Mouse (Mus musculus): ENCODE data around the gene Retnlg. TPM values are rescaled to one million over a fixed set of nuclear protein-coding genes. Genes with fewer than 3 reads are reported as not detected.
"Not testable (repeated sequence)": the region's sequence is repeated elsewhere in the genome, so short reads cannot be mapped to it uniquely, and the experiment has no call there.

Gene Retnlg
- total RNA-seq (2021), result not detected
- long read RNA-seq, result 0 reads

- no peak for DNase-seq (ENCODE audit: low spot score in 2 of 2)
Measured at GRCm38 (mm10) chr16:48872321-48872720, at the start of gene Retnlg. Gene Retnlg, plus strand, starts transcription at chr16:48872621.

GRCm38 (mm10) chr16:48826474-48826873 lies 45.9 kb upstream of the Retnlg start:
- DNase-seq (ENCODE audit: low spot score in 2 of 2), result no peak

GRCm38 (mm10) chr16:48827625-48828024 lies 44.8 kb upstream of the Retnlg start:
- no peak for DNase-seq (ENCODE audit: low spot score in 2 of 2)

GRCm38 (mm10) chr16:48829060-48829459 lies 43.4 kb upstream of the Retnlg start:
- DNase-seq (ENCODE audit: low spot score in 2 of 2), result no peak

- no peak for DNase-seq (ENCODE audit: low spot score in 2 of 2)
Measured at GRCm38 (mm10) chr16:48832055-48832454, 40.4 kb upstream of the Retnlg start.

GRCm38 (mm10) chr16:48833626-48834025 lies 38.8 kb upstream of the Retnlg start:
- not testable (repeated sequence) for DNase-seq (ENCODE audit: low spot score in 2 of 2)

- no peak for DNase-seq (ENCODE audit: low spot score in 2 of 2)
Measured at GRCm38 (mm10) chr16:48842266-48842665, 30.2 kb upstream of the Retnlg start, which contains the start of gene Retnla. Gene Retnla, plus strand, starts transcription at chr16:48842551.

- DNase-seq (ENCODE audit: low spot score in 2 of 2), result no peak
Measured at GRCm38 (mm10) chr16:48843671-48844386, 28.6 kb upstream of the Retnlg start.

- not testable (repeated sequence) for DNase-seq (ENCODE audit: low spot score in 2 of 2)
Measured at GRCm38 (mm10) chr16:48865004-48865403, 7.4 kb upstream of the Retnlg start.

GRCm38 (mm10) chr16:48867690-48868089 lies 4.7 kb upstream of the Retnlg start:
- no peak for DNase-seq (ENCODE audit: low spot score in 2 of 2)

GRCm38 (mm10) chr16:48868663-48869062 lies 3.8 kb upstream of the Retnlg start:
- DNase-seq (ENCODE audit: low spot score in 2 of 2), result no peak

- no peak for DNase-seq (ENCODE audit: low spot score in 2 of 2)
Measured at GRCm38 (mm10) chr16:48869671-48870070, 2.8 kb upstream of the Retnlg start.

- no peak for DNase-seq (ENCODE audit: low spot score in 2 of 2)
Measured at GRCm38 (mm10) chr16:48871754-48872153, 667 bp upstream of the Retnlg start.

- no peak for DNase-seq (ENCODE audit: low spot score in 2 of 2)
Measured at GRCm38 (mm10) chr16:48890733-48891132, 18.3 kb downstream of the Retnlg start.

- DNase-seq (ENCODE audit: low spot score in 2 of 2), result no peak
Measured at GRCm38 (mm10) chr16:48899868-48900267, 27.4 kb downstream of the Retnlg start.

GRCm38 (mm10) chr16:48911184-48911583 lies 38.8 kb downstream of the Retnlg start:
- no peak for DNase-seq (ENCODE audit: low spot score in 2 of 2)

GRCm38 (mm10) chr16:48913206-48913605 lies 40.8 kb downstream of the Retnlg start:
- DNase-seq (ENCODE audit: low spot score in 2 of 2), result no peak

- DNase-seq (ENCODE audit: low spot score in 2 of 2), result no peak
Measured at GRCm38 (mm10) chr16:48923724-48924123, 51.3 kb downstream of the Retnlg start.

Other genes starting within 250 kb of the Retnlg start
- gene Trat1, start 100.6 kb upstream of the Retnlg start, total RNA-seq (2021), result under 1 TPM; 0.20 to 0.35 TPM
- gene Retnlb, start 55.8 kb upstream of the Retnlg start, total RNA-seq (2021), result not detected
- gene Retnla, start 30.1 kb upstream of the Retnlg start, total RNA-seq (2021), result not detected
- 10 to 100 TPM; 77.4 to 81.7 TPM for gene Dzip3, start 121.5 kb downstream of the Retnlg start, total RNA-seq (2021)
- 1 to 10 TPM; 1.0 to 1.7 TPM for gene Cip2a, start 121.6 kb downstream of the Retnlg start, total RNA-seq (2021)
- gene Myh15, start 184.9 kb downstream of the Retnlg start, total RNA-seq (2021), result under 1 TPM; 0.63 to 0.89 TPM

All from layer of hippocampus, adult 18-20 months (tissue).